Mouse (Mus musculus) thymus, adult 2 months (tissue): ENCODE measurements around the gene Gm21969. TPM values are rescaled to one million over a fixed set of nuclear protein-coding genes. Genes with fewer than 3 reads are reported as not detected.

ENCODE experiments used
- DNase-seq: peaks from one replicate; pipeline ENCODE4 v3.0.0; 2021
- H3K27ac ChIP-seq: fragments of 200-500 bp; 2 replicates; pipeline ENCODE4 v1.5.1; 2012; ENCODE audit warnings: low read length, control low read depth; ENCODE audit not compliant: control insufficient read depth, insufficient read depth
- H3K27me3 ChIP-seq: fragments of 200-500 bp; 2 replicates; pipeline ENCODE4 v1.6.1; 2012; ENCODE audit warnings: mild to moderate bottlenecking, low read length, moderate library complexity, mixed read lengths; ENCODE audit not compliant: control insufficient read depth, insufficient read depth
- H3K36me3 ChIP-seq: fragments of 200-500 bp; 2 replicates; pipeline ENCODE4 v1.6.1; 2012; ENCODE audit warnings: mild to moderate bottlenecking, low read length, moderate library complexity; ENCODE audit not compliant: control insufficient read depth, insufficient read depth
- H3K4me1 ChIP-seq: fragments of 200-500 bp; replicated peaks from 2 replicates; pipeline ENCODE4 v1.6.1; 2012; ENCODE audit warnings: low read length; ENCODE audit not compliant: control insufficient read depth, insufficient read depth
- H3K4me3 ChIP-seq: fragments of 200-500 bp; 2 replicates; pipeline ENCODE4 v1.5.1; 2012; ENCODE audit warnings: mild to moderate bottlenecking, low read length, control low read depth, moderate library complexity; ENCODE audit not compliant: control insufficient read depth, insufficient read depth
- CTCF ChIP-seq: fragments of 200-500 bp; IDR thresholded peaks from 2 replicates; pipeline ENCODE4 v1.5.1; 2012; ENCODE audit warnings: mild to moderate bottlenecking, control low read depth, low read length, moderate library complexity, borderline replicate concordance; ENCODE audit not compliant: control insufficient read depth, poor library complexity, insufficient read depth; ENCODE audit errors: extremely low read depth
- POLR2A ChIP-seq: fragments of 200-500 bp; IDR thresholded peaks from 2 replicates; pipeline ENCODE4 v1.6.1; 2012; ENCODE audit warnings: mild to moderate bottlenecking, low read length, control low read depth, moderate library complexity; ENCODE audit not compliant: control insufficient read depth, poor library complexity, insufficient read depth; ENCODE audit errors: extremely low read depth
- WGBS: fragments of 180-500 bp; shearing (Covaris S2); methylation state at CpG from one replicate; pipeline ENCODE4 v1.1.7; 2018; 5-methylcytosine and 5-hydroxymethylcytosine counted together
- polyA plus RNA-seq: library from polyadenylated mRNA; depleted of rRNA; stranded (reverse); fragments of >200 nt; gene quantifications from 2 replicates; pipeline ENCODE4 v1.2.3, GENCODE M21; 2012; rRNA removed

The Gm21969 gene
- polyA plus RNA-seq, 1 experiment, result not detected

DNA sequence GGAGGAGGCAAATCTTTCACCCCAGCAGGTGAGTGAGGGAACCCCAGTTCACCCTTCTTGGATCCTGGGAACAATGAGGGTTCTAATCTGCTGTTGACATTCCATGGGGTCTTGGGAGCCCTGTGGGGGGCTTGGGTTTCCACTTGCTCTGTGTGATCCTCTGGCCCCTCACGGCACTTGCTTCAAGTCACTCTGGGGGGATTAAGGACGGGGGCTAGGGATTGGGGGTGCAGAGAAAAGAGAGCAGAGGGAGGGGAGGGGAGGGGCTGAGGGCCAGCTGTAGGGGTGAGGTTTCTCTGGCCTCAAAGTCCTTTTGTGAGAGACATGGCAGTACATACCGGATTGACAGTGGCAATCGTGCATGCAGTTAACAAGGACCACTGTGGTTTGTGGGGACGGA, 90.3 kb downstream of the Gm21969 start:
- H3K27me3 ChIP-seq, result no peaks in the 10 kb centered on the region; the same call in 1 of the 2 replicates
- H3K4me3 ChIP-seq, result no peak overlapping the region
- no peaks in the 10 kb centered on the region for H3K4me1 ChIP-seq
- no peak overlapping the region for H3K27ac ChIP-seq
- no peak for TF ChIP-seq CTCF
- TF ChIP-seq POLR2A, result no peak
- no peak for DNase-seq
- WGBS, result 70% methylated on average over 5 of the region's 5 CpGs
- H3K36me3 ChIP-seq, result no peaks in the 10 kb centered on the region

DNA sequence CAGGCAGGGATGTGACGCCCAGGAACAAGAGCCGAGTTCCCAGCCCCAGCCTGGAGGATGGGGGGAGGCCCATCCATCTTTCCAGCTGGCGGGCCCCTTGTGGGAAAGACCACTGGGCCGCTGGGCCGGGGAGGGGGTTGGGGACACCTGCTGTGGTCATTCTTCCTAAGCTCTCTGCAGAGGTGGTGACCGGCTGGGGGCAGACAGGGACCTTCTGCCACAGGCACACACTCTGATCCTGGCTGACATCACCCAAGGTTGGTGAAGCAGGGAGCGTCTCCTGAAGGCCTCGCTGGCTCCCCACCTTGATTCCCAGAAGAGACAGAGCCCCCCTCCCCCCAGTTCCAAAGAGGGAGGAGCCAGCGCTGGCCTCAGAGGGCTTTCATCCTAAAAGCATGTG, 94.8 kb downstream of the Gm21969 start:
- 25% methylated on average over 9 of the region's 9 CpGs for WGBS
- TF ChIP-seq POLR2A (no peak), CTCF (no peak)
- H3K27ac ChIP-seq, result no peak overlapping the region
- no peaks in the 10 kb centered on the region for H3K36me3 ChIP-seq
- H3K4me1 ChIP-seq, result no peaks in the 10 kb centered on the region
- H3K4me3 ChIP-seq, result no peak overlapping the region
- DNase-seq, result no peak
- no peaks in the 10 kb centered on the region; the same call in 1 of the 2 replicates for H3K27me3 ChIP-seq

DNA sequence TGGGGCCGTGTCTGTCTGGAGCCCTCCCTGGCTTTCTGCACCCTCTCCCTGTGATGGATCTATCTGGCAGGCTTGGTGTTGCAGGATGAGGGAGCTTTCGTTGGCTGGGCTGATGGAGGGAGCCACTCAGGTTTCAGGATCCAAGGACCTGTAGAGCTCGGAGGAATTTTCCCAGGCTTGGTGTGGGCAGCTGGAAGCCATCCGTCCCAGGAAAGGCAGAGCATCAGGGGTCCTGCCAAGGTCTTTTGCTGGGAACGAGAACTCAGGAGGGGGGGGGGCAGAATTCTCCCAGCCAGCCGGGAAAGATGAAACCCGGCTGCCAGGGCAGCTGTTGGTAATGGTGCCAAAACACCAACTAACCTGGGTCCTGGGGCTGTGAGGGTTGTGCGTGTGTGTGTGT, 95.6 kb downstream of the Gm21969 start:
- no peak for DNase-seq
- WGBS, result 88% methylated on average over 8 of the region's 8 CpGs
- no peaks in the 10 kb centered on the region for H3K4me1 ChIP-seq
- no peaks in the 10 kb centered on the region; the same call in 1 of the 2 replicates for H3K27me3 ChIP-seq
- H3K4me3 ChIP-seq, result no peak overlapping the region
- no peaks in the 10 kb centered on the region for H3K36me3 ChIP-seq
- TF ChIP-seq POLR2A (no peak), CTCF (no peak)
- no peak overlapping the region for H3K27ac ChIP-seq

DNA sequence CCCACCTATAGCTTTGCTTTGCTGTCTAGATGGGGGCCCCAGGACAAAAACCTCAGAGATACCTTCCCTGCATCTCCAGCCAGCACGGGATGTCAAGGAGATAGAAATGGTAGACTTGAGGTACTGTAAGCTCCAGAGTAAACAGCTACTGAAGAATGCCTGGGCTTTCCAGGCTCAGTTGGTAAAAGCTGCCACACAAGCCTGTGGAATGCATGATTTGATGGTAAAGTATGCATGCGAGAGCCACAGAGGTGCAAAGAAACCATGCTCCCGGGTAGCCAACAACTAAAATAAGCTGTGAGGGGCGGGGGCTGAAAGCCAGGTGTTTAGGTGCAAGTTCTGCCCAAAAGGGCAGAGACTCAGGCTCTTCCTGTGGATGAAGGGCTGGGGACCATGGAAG, 99.9 kb downstream of the Gm21969 start:
- TF ChIP-seq POLR2A, result no peak
- no peak for TF ChIP-seq CTCF
- Histone ChIP-seq H3K27ac (no peak overlapping the region), H3K4me1 (no peaks in the 10 kb centered on the region), H3K4me3 (no peak overlapping the region), H3K36me3 (no peaks in the 10 kb centered on the region), H3K27me3 (no peaks in the 10 kb centered on the region)
- DNase-seq, result no peak
- 64% methylated on average over 4 of the region's 4 CpGs for WGBS

DNA sequence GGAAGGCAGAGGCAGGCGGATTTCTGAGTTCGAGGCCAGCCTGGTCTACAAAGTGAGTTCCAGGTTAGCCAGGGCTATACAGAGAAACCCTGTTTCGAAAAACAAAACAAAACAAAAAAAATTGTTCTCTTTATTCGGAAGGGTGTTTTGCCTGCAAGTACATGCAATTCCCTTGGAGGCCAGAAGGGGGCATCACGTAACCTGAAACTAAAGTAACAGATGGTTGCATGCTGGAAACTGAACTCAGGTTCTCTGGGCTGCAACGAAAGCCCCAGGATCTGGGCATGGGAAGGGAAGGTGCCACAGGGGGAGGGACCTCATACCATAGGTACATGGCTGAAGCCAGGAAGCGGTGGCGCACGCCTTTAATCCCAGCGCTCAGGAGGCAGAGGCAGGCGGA, 100.5 kb downstream of the Gm21969 start:
- TF ChIP-seq CTCF, result no peak
- TF ChIP-seq POLR2A, result no peak
- Histone ChIP-seq H3K27me3 (no peaks in the 10 kb centered on the region), H3K4me1 (no peaks in the 10 kb centered on the region), H3K27ac (no peak overlapping the region), H3K36me3 (no peaks in the 10 kb centered on the region), H3K4me3 (no peak overlapping the region)
- DNase-seq, result peak; percentile 17
- WGBS, result 88% methylated on average over 11 of the region's 11 CpGs

DNA sequence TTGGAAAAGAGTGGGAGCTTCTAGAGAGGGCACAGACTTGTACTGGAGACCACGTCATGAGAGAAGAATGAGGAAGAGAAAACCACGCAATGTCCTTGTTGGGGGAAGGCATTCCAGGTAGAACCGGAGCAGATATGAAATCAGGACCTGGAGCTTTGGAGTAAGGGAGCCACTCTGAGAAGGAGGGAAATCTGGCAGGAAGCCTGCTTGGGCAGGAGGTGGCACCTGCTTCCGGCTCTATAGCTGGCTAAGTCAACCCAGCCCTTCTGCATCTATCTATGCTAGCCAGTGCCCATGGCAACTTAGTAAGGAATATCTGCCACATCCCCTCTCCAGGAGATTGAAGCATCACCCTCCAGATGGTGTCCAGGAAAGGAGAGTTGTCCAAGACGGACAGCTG, 103.0 kb downstream of the Gm21969 start:
- Histone ChIP-seq H3K27me3 (no peaks in the 10 kb centered on the region), H3K4me1 (no peaks in the 10 kb centered on the region), H3K27ac (no peak overlapping the region), H3K4me3 (no peak overlapping the region), H3K36me3 (no peaks in the 10 kb centered on the region)
- no peak for DNase-seq
- WGBS, result 66% methylated on average over 5 of the region's 5 CpGs
- TF ChIP-seq POLR2A (no peak), CTCF (no peak)

DNA sequence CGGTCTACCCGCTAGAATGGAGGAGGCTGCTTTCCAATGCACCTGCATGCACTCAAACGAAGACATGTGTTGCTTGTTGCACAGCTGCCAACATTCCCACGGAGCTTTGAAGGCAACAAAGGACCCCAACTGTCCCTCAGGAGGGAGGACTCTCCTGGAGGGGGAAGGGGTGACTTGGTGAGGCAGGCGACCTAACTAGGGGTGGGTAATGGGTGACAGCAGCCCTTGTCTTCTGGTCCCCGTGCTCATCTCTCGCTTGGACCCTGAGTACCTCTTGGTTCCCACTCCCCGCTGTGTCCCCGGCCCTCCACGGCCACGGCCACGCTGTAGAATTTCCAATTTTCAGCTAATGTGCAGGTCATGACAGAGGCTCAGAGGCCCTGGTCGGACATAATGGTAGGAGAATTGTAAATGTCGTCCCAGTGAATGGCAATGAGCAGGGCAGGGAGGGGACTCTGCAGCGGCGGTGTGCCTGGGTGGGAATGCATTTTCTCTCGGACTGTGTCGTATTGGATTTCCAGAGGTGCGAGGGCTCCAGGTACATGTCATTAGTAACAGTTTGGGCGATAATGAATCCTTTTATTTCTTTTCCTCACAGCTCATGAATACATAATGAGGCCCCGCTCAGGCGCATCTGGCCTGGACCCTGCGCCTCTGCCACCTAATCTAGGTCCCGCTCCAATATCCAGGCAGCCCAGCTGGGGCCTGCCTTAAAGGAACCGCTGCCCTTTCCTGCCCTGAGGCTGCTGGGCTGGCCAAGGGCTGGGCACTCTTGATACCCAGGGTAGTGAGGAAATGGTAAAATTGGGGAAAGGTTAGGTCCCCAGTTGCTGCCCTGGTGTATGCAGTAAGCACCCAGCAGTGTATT, 107.7 kb downstream of the Gm21969 start:
- Histone ChIP-seq H3K27me3 (no peaks in the 10 kb centered on the region), H3K36me3 (no peaks in the 10 kb centered on the region), H3K27ac (no peak overlapping the region), H3K4me1 (no peaks in the 10 kb centered on the region), H3K4me3 (no peak overlapping the region)
- no peak for DNase-seq
- WGBS, result 66% methylated on average over 25 of the region's 25 CpGs
- no peak for TF ChIP-seq CTCF
- no peak for TF ChIP-seq POLR2A

Other genes with a start within 250 kb of the Gm21969 start
- gene Iffo2, start 72.6 kb upstream of the Gm21969 start, polyA plus RNA-seq, result 5.4 and 5.8 TPM in 2 replicates
- 60.5 and 69.2 TPM in 2 replicates for gene Aldh4a1, start 19.7 kb downstream of the Gm21969 start, polyA plus RNA-seq
- 0.05 and 0.17 TPM in 2 replicates for gene Tas1r2, start 50.4 kb downstream of the Gm21969 start, polyA plus RNA-seq
- 1.1 and 1.2 TPM in 2 replicates for gene Pax7, start 230.3 kb downstream of the Gm21969 start, polyA plus RNA-seq